Mouse (Mus musculus): Measurements from ENCODE around the gene Ildr1.

- TF ChIP-seq GATA1 (IDR thresholded peaks at IDR 0.05; ENCODE audit: borderline replicate concordance, low read length) (no peak), CTCF (IDR thresholded peaks at IDR 0.05; ENCODE audit: low read depth, low read length) (no peak), TAL1 (conservative IDR thresholded peaks at IDR 0.05; ENCODE audit: low read depth, low read length) (no peak), POLR2AphosphoS5 (IDR thresholded peaks at IDR 0.05; ENCODE audit: insufficient replicate concordance, low read depth, low read length) (no peak), GATA2 (IDR thresholded peaks at IDR 0.05; ENCODE audit: borderline replicate concordance, low read depth, low read length) (no peak)
Measured at GRCm38 (mm10) chr16:36655910-36656309, 37.9 kb upstream of the Ildr1 start.
